Mouse (Mus musculus) midbrain, embryonic 16.5 days (tissue): ENCODE results near the gene Apold1. TPM values are rescaled to one million over a fixed set of nuclear protein-coding genes. Genes with fewer than 3 reads are reported as not detected.

Experiments used
- ATAC-seq: fragments of 200-750 bp; cut with Nextera tagmentation; 2 replicates; pipeline ENCODE4 v1.8.0; 2017; ENCODE audit warnings: moderate TSS enrichment
- H3K27ac ChIP-seq: fragments of 300-500 bp; sonication (generic); 2 replicates; pipeline ENCODE4 v1.5.1; 2014; ENCODE audit warnings: mild to moderate bottlenecking, low read length, mixed read lengths
- H3K27me3 ChIP-seq: fragments of 300-500 bp; sonication (generic); 2 replicates; pipeline ENCODE4 v1.6.1; 2014; ENCODE audit warnings: low read depth, low read length, mixed read lengths; ENCODE audit not compliant: control insufficient read depth, insufficient read depth
- H3K36me3 ChIP-seq: fragments of 300-500 bp; sonication (generic); 2 replicates; pipeline ENCODE4 v1.6.1; 2014; ENCODE audit warnings: mild to moderate bottlenecking, low read length, moderate library complexity, mixed read lengths; ENCODE audit not compliant: control insufficient read depth, insufficient read depth
- H3K4me1 ChIP-seq: fragments of 300-500 bp; sonication (generic); 2 replicates; pipeline ENCODE4 v1.6.1; 2014; ENCODE audit warnings: mild to moderate bottlenecking, low read length, mixed read lengths; ENCODE audit not compliant: control insufficient read depth, insufficient read depth
- H3K4me2 ChIP-seq: fragments of 300-500 bp; sonication (generic); 2 replicates; pipeline ENCODE4 v1.6.1; 2014; ENCODE audit warnings: mild to moderate bottlenecking, low read length, mixed read lengths
- H3K4me3 ChIP-seq: fragments of 300-500 bp; sonication (generic); 2 replicates; pipeline ENCODE4 v1.5.1; 2014; ENCODE audit warnings: low read depth, mild to moderate bottlenecking, low read length, moderate library complexity, mixed read lengths
- H3K9ac ChIP-seq: fragments of 300-500 bp; sonication (generic); 2 replicates; pipeline ENCODE4 v1.6.1; 2014; ENCODE audit warnings: low read depth, low read length, mixed read lengths
- H3K9me3 ChIP-seq: fragments of 300-500 bp; sonication (generic); replicated peaks from 2 replicates; pipeline ENCODE4 v1.6.1; 2014; ENCODE audit warnings: mild to moderate bottlenecking, low read length, mixed read lengths; ENCODE audit not compliant: control insufficient read depth, poor library complexity, severe bottlenecking
- WGBS: fragments of 180-500 bp; shearing (Covaris S2); extraction: QIAGEN DNeasy Blood & Tissue Kit; methylation state at CpG from one replicate; pipeline ENCODE4 v1.1.7; 2014; 5-methylcytosine and 5-hydroxymethylcytosine counted together
- polyA plus RNA-seq: library from polyadenylated mRNA; unstranded; fragments of >200 nt; fragmentation: Nextera tagmentation; extraction: Ambion mirVana; gene quantifications from 2 replicates; pipeline ENCODE4 v1.2.1, GENCODE M21; 2015

Apold1 gene
- polyA plus RNA-seq, 1 experiment from 2014 or later, result 5.5 TPM

- no peaks in the 10 kb centered on the region for H3K4me1 ChIP-seq
- ATAC-seq, result no peak
Observed at GRCm38 (mm10) chr6:134963910-134964309, 17.6 kb upstream of the Apold1 start.

DNA sequence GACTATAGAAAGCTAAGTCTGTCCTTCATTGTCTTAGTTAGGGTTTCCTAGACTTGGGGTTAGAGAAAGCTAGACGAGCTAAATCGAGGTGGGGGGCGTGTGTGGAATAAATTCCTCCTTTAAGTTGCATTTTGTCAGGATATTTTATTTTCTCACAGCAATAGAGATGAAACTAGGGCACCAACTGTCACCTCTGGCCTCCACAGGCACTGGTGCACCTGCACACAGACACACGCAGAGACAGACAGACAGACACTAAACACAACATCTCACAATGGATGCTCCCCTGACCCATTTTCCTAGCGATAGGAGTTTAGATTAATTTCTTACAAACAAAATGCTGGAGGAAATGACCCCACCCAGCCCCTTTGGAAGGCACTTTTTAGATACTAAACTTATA is 14.8 kb upstream of the Apold1 start:
- no peaks in the 10 kb centered on the region for H3K9me3 ChIP-seq
- H3K4me2 ChIP-seq, result no peak overlapping the region
- ATAC-seq, result no peak
- H3K27me3 ChIP-seq, result no peaks in the 10 kb centered on the region
- no peak overlapping the region for H3K9ac ChIP-seq
- no peak overlapping the region for H3K27ac ChIP-seq
- H3K4me3 ChIP-seq, result no peak overlapping the region
- no peaks in the 10 kb centered on the region for H3K4me1 ChIP-seq
- WGBS, result 90% methylated on average over 5 of the region's 5 CpGs
- H3K36me3 ChIP-seq, result no peaks in the 10 kb centered on the region

More at GRCm38 (mm10) chr6:134963910-134964309, 17.6 kb upstream of the Apold1 start:
- no peak overlapping the region for H3K4me3 ChIP-seq
- no peaks in the 10 kb centered on the region for H3K9me3 ChIP-seq
- H3K27ac ChIP-seq, result no peak overlapping the region
- H3K27me3 ChIP-seq, result no peaks in the 10 kb centered on the region
- WGBS, result 84% methylated on average over 2 of the region's 2 CpGs
- H3K4me2 ChIP-seq, result no peak overlapping the region
- no peak overlapping the region for H3K9ac ChIP-seq
- no peaks in the 10 kb centered on the region for H3K36me3 ChIP-seq

GRCm38 (mm10) chr6:134968326-134968725 is 13.2 kb upstream of the Apold1 start:
- WGBS, result 82% methylated on average over 1 of the region's 1 CpGs
- no peaks in the 10 kb centered on the region for H3K27me3 ChIP-seq
- H3K9ac ChIP-seq, result no peak overlapping the region
- H3K4me3 ChIP-seq, result no peak overlapping the region
- H3K36me3 ChIP-seq, result no peaks in the 10 kb centered on the region
- H3K4me1 ChIP-seq, result no peaks in the 10 kb centered on the region
- H3K27ac ChIP-seq, result no peak overlapping the region
- H3K9me3 ChIP-seq, result no peaks in the 10 kb centered on the region
- no peak overlapping the region for H3K4me2 ChIP-seq
- ATAC-seq, result no peak

DNA sequence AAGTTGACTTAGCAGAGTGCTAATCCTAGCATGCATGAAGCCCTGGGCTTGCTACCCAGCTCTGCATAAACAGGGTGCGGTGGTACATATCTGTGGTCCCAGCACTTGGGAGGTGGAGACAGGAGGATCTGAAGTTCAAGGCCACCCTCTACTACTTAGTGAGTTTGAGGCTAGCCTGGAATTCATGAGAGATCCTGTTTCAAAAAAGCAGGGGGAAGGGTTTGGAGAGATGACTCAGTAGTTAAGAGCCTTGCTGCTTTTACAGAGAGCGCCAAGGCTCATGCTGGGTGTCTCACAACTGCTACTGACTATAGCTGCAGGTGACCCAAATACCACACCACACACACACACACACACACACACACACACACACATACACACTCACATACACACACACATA is 12.0 kb upstream of the Apold1 start:
- H3K27me3 ChIP-seq, result no peaks in the 10 kb centered on the region
- no peak overlapping the region for H3K4me2 ChIP-seq
- H3K27ac ChIP-seq, result no peak overlapping the region
- 83% methylated on average over 2 of the region's 2 CpGs for WGBS
- no peak overlapping the region for H3K9ac ChIP-seq
- H3K4me3 ChIP-seq, result no peak overlapping the region
- no peaks in the 10 kb centered on the region for H3K36me3 ChIP-seq
- H3K4me1 ChIP-seq, result no peaks in the 10 kb centered on the region
- no peak for ATAC-seq
- no peaks in the 10 kb centered on the region for H3K9me3 ChIP-seq

- Histone ChIP-seq H3K4me3 (no peak overlapping the region), H3K36me3 (no peaks in the 10 kb centered on the region), H3K9ac (no peak overlapping the region), H3K27ac (no peak overlapping the region), H3K4me2 (no peak overlapping the region), H3K9me3 (no peaks in the 10 kb centered on the region), H3K27me3 (no peaks in the 10 kb centered on the region), H3K4me1 (no peaks in the 10 kb centered on the region)
- 60% methylated on average over 4 of the region's 4 CpGs for WGBS
- ATAC-seq, result no peak
Observed at GRCm38 (mm10) chr6:134972096-134972495, 9.4 kb upstream of the Apold1 start.

GRCm38 (mm10) chr6:134976628-134977027 is 4.9 kb upstream of the Apold1 start:
- no peak for ATAC-seq
- Histone ChIP-seq H3K27me3 (no peaks in the 10 kb centered on the region), H3K9ac (no peak overlapping the region), H3K27ac (no peak overlapping the region), H3K9me3 (no peaks in the 10 kb centered on the region), H3K4me3 (no peak overlapping the region), H3K36me3 (no peaks in the 10 kb centered on the region), H3K4me1 (peaks cover 3% of the 10 kb centered on the region; the same call in 1 of the 2 replicates), H3K4me2 (no peak overlapping the region)
- WGBS, result 49% methylated on average over 6 of the region's 6 CpGs

GRCm38 (mm10) chr6:134983529-134984370 is 2.2 kb downstream of the Apold1 start:
- Histone ChIP-seq H3K4me1 (peaks cover 11% of the 10 kb centered on the region; the same call in 1 of the 2 replicates), H3K9ac (peak overlapping the region; percentile 84), H3K4me2 (peak overlapping the region; percentile 91), H3K4me3 (peak overlapping the region; percentile 73), H3K27me3 (no peaks in the 10 kb centered on the region), H3K27ac (peak overlapping the region; percentile 72), H3K9me3 (no peaks in the 10 kb centered on the region), H3K36me3 (no peaks in the 10 kb centered on the region)
- ATAC-seq, result peak; percentile 93
- whole genome bisulfite sequencing, result 2% methylated on average over 61 of the region's 62 CpGs

- H3K4me3 ChIP-seq, result no peak overlapping the region
- H3K9me3 ChIP-seq, result no peaks in the 10 kb centered on the region
- no peak overlapping the region for H3K4me2 ChIP-seq
- H3K27ac ChIP-seq, result no peak overlapping the region
- ATAC-seq, result no peak
- peaks cover 11% of the 10 kb centered on the region; the same call in 1 of the 2 replicates for H3K4me1 ChIP-seq
- 61% methylated on average over 3 of the region's 3 CpGs for WGBS
- no peaks in the 10 kb centered on the region for H3K36me3 ChIP-seq
- H3K9ac ChIP-seq, result no peak overlapping the region
- H3K27me3 ChIP-seq, result no peaks in the 10 kb centered on the region
Observed at GRCm38 (mm10) chr6:134984748-134985147, 3.2 kb downstream of the Apold1 start.

- peaks cover 6% of the 10 kb centered on the region; the same call in 1 of the 2 replicates for H3K4me1 ChIP-seq
- H3K36me3 ChIP-seq, result no peaks in the 10 kb centered on the region
- H3K27me3 ChIP-seq, result no peaks in the 10 kb centered on the region
- WGBS, result 81% methylated on average over 9 of the region's 9 CpGs
- no peak for ATAC-seq
- no peak overlapping the region for H3K4me3 ChIP-seq
- H3K27ac ChIP-seq, result no peak overlapping the region
- no peak overlapping the region for H3K4me2 ChIP-seq
- H3K9me3 ChIP-seq, result no peaks in the 10 kb centered on the region
- H3K9ac ChIP-seq, result no peak overlapping the region
Observed at GRCm38 (mm10) chr6:134988377-134988776, 6.9 kb downstream of the Apold1 start.
